Mouse (Mus musculus) limb, embryonic 14.5 days (tissue): ENCODE data around the gene Dgkz. TPM values are rescaled to one million over a fixed set of nuclear protein-coding genes. Genes with fewer than 3 reads are reported as not detected.
A peak's percentile ranks its signal among the peaks of the same experiment; 100 is the strongest.

Experiments used
- ATAC-seq: fragments of 200-750 bp; cut with Nextera tagmentation; 2 replicates; pipeline ENCODE4 v1.8.0; 2017; ENCODE audit warnings: low read depth, moderate number of reproducible peaks, moderate TSS enrichment; ENCODE audit not compliant: low FRiP score
- DNase-seq: peaks from one replicate; pipeline ENCODE4 v3.0.0-alpha.2; 2015; ENCODE audit warnings: low spot score
- H3K27ac ChIP-seq: fragments of 300-500 bp; sonication (generic); replicated peaks from 2 replicates; pipeline ENCODE4 v1.5.1; 2014; ENCODE audit warnings: low read depth, mild to moderate bottlenecking, low read length, moderate library complexity, mixed read lengths
- H3K27me3 ChIP-seq: fragments of 300-500 bp; sonication (generic); 2 replicates; pipeline ENCODE4 v1.6.1; 2014; ENCODE audit warnings: low read length, mixed read lengths; ENCODE audit not compliant: control insufficient read depth, insufficient read depth
- H3K36me3 ChIP-seq: fragments of 300-500 bp; sonication (generic); 2 replicates; pipeline ENCODE4 v1.6.1; 2014; ENCODE audit warnings: mild to moderate bottlenecking, low read length, moderate library complexity, mixed read lengths; ENCODE audit not compliant: control insufficient read depth, insufficient read depth
- H3K4me1 ChIP-seq: fragments of 300-500 bp; sonication (generic); 2 replicates; pipeline ENCODE4 v1.6.1; 2014; ENCODE audit warnings: antibody characterized with exemption, low read length, mixed read lengths; ENCODE audit not compliant: control insufficient read depth, insufficient read depth
- H3K4me2 ChIP-seq: fragments of 300-500 bp; sonication (generic); replicated peaks from 2 replicates; pipeline ENCODE4 v1.6.1; 2014; ENCODE audit warnings: low read depth, mild to moderate bottlenecking, low read length, moderate library complexity; ENCODE audit not compliant: severe bottlenecking
- H3K4me3 ChIP-seq: fragments of 300-500 bp; sonication (generic); replicated peaks from 2 replicates; pipeline ENCODE4 v1.5.1; 2014; ENCODE audit warnings: low read length
- H3K9ac ChIP-seq: fragments of 300-500 bp; sonication (generic); 2 replicates; pipeline ENCODE4 v1.6.1; 2014; ENCODE audit warnings: mild to moderate bottlenecking, low read depth, low read length, moderate library complexity; ENCODE audit not compliant: severe bottlenecking
- H3K9me3 ChIP-seq: fragments of 300-500 bp; sonication (generic); 2 replicates; pipeline ENCODE4 v1.6.1; 2016; ENCODE audit warnings: low read length; ENCODE audit not compliant: control insufficient read depth
- POLR2A ChIP-seq: fragments of 200-500 bp; IDR thresholded peaks from 2 replicates; pipeline ENCODE4 v1.8.0; 2012; ENCODE audit warnings: inconsistent platforms, mild to moderate bottlenecking, moderate library complexity, borderline replicate concordance; ENCODE audit not compliant: insufficient read depth, insufficient read length; ENCODE audit errors: extremely low read depth
- WGBS: fragments of 180-500 bp; shearing (Covaris S2); extraction: QIAGEN DNeasy Blood & Tissue Kit; methylation state at CpG from one replicate; pipeline ENCODE4 v1.1.7; 2014; 5-methylcytosine and 5-hydroxymethylcytosine counted together
- polyA plus RNA-seq, 2 experiments: library from polyadenylated mRNA; depleted of rRNA in 1 of 2; stranded (reverse) in 1 of 2; unstranded in 1 of 2; fragments of >200 nt; fragmentation: Nextera tagmentation in 1 of 2; extraction: Ambion mirVana in 1 of 2; gene quantifications; 2 replicates each; pipeline versions ENCODE4 v1.2.1 to v1.2.3; 2012 to 2014

Gene Dgkz
- polyA plus RNA-seq, 2 experiments, result 42.4 to 97.1 TPM

GRCm38 (mm10) chr2:91913328-91914110, 62.1 kb downstream of the Dgkz start:
- Histone ChIP-seq H3K36me3 (peaks cover 92% of the 10 kb centered on the region), H3K27me3 (no peaks in the 10 kb centered on the region), H3K27ac (no peak overlapping the region), H3K4me1 (no peaks in the 10 kb centered on the region), H3K4me3 (no peak overlapping the region), H3K4me2 (no peak overlapping the region), H3K9me3 (no peaks in the 10 kb centered on the region), H3K9ac (no peak overlapping the region)
- TF ChIP-seq POLR2A, result no peak
- ATAC-seq (no peak), DNase-seq (no peak)
- 91% methylated on average over 7 of the region's 7 CpGs for WGBS

- no peak for DNase-seq
- Histone ChIP-seq H3K9me3 (no peaks in the 10 kb centered on the region), H3K4me3 (no peak overlapping the region), H3K27me3 (no peaks in the 10 kb centered on the region), H3K9ac (no peak overlapping the region), H3K4me2 (no peak overlapping the region), H3K4me1 (no peaks in the 10 kb centered on the region), H3K27ac (no peak overlapping the region), H3K36me3 (peaks cover 82% of the 10 kb centered on the region)
- 66% methylated on average over 3 of the region's 3 CpGs for WGBS
- ATAC-seq, result no peak
- TF ChIP-seq POLR2A, result no peak
Observed at GRCm38 (mm10) chr2:91912616-91913015, 63.0 kb downstream of the Dgkz start.

GRCm38 (mm10) chr2:91906141-91906540, 69.5 kb downstream of the Dgkz start:
- peaks cover 36% of the 10 kb centered on the region for H3K36me3 ChIP-seq
- H3K4me1 ChIP-seq, result no peaks in the 10 kb centered on the region
- no peak overlapping the region for H3K9ac ChIP-seq
- H3K27ac ChIP-seq, result no peak overlapping the region
- WGBS, result 90% methylated on average over 2 of the region's 2 CpGs
- TF ChIP-seq POLR2A, result no peak
- no peaks in the 10 kb centered on the region for H3K27me3 ChIP-seq
- no peak overlapping the region for H3K4me2 ChIP-seq
- ATAC-seq (no peak), DNase-seq (peak; percentile 17)
- no peak overlapping the region for H3K4me3 ChIP-seq
- H3K9me3 ChIP-seq, result no peaks in the 10 kb centered on the region

- peaks cover 31% of the 10 kb centered on the region for H3K36me3 ChIP-seq
- H3K27me3 ChIP-seq, result no peaks in the 10 kb centered on the region
- no peak overlapping the region for H3K4me2 ChIP-seq
- DNase-seq, result peak; percentile 48
- ATAC-seq, result 0 out of 2 replicates have a peak, but pooled peaks have one; percentile 34
- H3K9ac ChIP-seq, result no peak overlapping the region
- no peak for TF ChIP-seq POLR2A
- 65% methylated on average over 5 of the region's 5 CpGs for WGBS
- no peaks in the 10 kb centered on the region for H3K4me1 ChIP-seq
- H3K9me3 ChIP-seq, result no peaks in the 10 kb centered on the region
- H3K4me3 ChIP-seq, result no peak overlapping the region
- no peak overlapping the region for H3K27ac ChIP-seq
Observed at GRCm38 (mm10) chr2:91904618-91905307, 70.9 kb downstream of the Dgkz start.

- no peak for TF ChIP-seq POLR2A
- Histone ChIP-seq H3K27ac (no peak overlapping the region), H3K9me3 (no peaks in the 10 kb centered on the region), H3K4me1 (no peaks in the 10 kb centered on the region), H3K27me3 (no peaks in the 10 kb centered on the region), H3K9ac (no peak overlapping the region), H3K4me2 (no peak overlapping the region), H3K36me3 (peaks cover 25% of the 10 kb centered on the region), H3K4me3 (no peak overlapping the region)
- WGBS, result 90% methylated on average over 3 of the region's 3 CpGs
- ATAC-seq (no peak), DNase-seq (no peak)
Observed at GRCm38 (mm10) chr2:91903171-91903925, 72.3 kb downstream of the Dgkz start.
